Mouse (Mus musculus): ENCODE data around the gene Pan2. TPM values are rescaled to one million over a fixed set of nuclear protein-coding genes. Genes with fewer than 3 reads are reported as not detected.
"Not testable (repeated sequence)": the region's sequence is repeated elsewhere in the genome, so short reads cannot be mapped to it uniquely, and the experiment has no call there.

Pan2 gene
- polyA plus RNA-seq, 1 experiment from 2014 or later: 17.7 TPM

DNA sequence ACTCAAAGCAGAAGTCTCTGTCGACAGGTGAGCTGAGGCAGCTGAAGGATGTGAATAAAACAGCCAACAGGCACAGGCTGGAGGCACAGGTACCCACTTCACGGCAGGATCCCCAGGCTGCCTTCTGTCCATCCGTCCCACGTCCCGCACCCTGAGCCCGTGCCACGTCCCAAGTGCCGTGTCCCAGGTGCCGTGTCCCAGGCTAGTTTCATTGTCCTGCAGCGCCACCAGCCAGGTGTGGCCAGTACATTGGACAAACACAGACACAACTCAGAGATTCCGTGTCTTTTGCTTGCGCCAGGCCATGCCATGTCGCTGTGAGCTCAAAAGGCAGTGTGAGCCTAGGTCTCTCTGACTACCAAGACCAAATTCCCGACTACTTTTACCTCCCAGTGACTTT, 21.5 kb upstream of the Pan2 start:
- no peak overlapping the region for H3K9ac ChIP-seq
- ATAC-seq (ENCODE audit: low FRiP score): no peak
- WGBS: 93% methylated on average over 14 of the region's 14 CpGs
- no peak for DNase-seq (ENCODE audit: low spot score)
- peaks cover 88% of the 10 kb centered on the region for H3K36me3 ChIP-seq (replicated peaks; ENCODE audit: control insufficient read depth, insufficient read depth)
- H3K27me3 ChIP-seq (ENCODE audit: control insufficient read depth, insufficient read depth, low read length): no peaks in the 10 kb centered on the region
- no peaks in the 10 kb centered on the region for H3K9me3 ChIP-seq (ENCODE audit: control insufficient read depth, low read length)
- H3K4me1 ChIP-seq (replicated peaks; ENCODE audit: control insufficient read depth, insufficient read depth, low read length): no peaks in the 10 kb centered on the region
- no peak overlapping the region for H3K27ac ChIP-seq
- H3K4me2 ChIP-seq (replicated peaks): no peak overlapping the region
- H3K4me3 ChIP-seq (replicated peaks; ENCODE audit: low read length): no peak overlapping the region

GRCm38 (mm10) chr10:128282886-128283450, 20.2 kb upstream of the Pan2 start:
- no peaks in the 10 kb centered on the region for H3K9me3 ChIP-seq (ENCODE audit: control insufficient read depth, low read length)
- H3K4me3 ChIP-seq (replicated peaks; ENCODE audit: low read length): no peak overlapping the region
- H3K36me3 ChIP-seq (replicated peaks; ENCODE audit: control insufficient read depth, insufficient read depth): peaks cover 86% of the 10 kb centered on the region
- no peak overlapping the region for H3K27ac ChIP-seq
- no peaks in the 10 kb centered on the region for H3K27me3 ChIP-seq (ENCODE audit: control insufficient read depth, insufficient read depth, low read length)
- DNase-seq (ENCODE audit: low spot score) (no peak), ATAC-seq (ENCODE audit: low FRiP score) (no peak)
- no peak overlapping the region for H3K9ac ChIP-seq
- no peaks in the 10 kb centered on the region for H3K4me1 ChIP-seq (replicated peaks; ENCODE audit: control insufficient read depth, insufficient read depth, low read length)
- WGBS: 89% methylated on average over 20 of the region's 20 CpGs
- no peak overlapping the region for H3K4me2 ChIP-seq (replicated peaks)

DNA sequence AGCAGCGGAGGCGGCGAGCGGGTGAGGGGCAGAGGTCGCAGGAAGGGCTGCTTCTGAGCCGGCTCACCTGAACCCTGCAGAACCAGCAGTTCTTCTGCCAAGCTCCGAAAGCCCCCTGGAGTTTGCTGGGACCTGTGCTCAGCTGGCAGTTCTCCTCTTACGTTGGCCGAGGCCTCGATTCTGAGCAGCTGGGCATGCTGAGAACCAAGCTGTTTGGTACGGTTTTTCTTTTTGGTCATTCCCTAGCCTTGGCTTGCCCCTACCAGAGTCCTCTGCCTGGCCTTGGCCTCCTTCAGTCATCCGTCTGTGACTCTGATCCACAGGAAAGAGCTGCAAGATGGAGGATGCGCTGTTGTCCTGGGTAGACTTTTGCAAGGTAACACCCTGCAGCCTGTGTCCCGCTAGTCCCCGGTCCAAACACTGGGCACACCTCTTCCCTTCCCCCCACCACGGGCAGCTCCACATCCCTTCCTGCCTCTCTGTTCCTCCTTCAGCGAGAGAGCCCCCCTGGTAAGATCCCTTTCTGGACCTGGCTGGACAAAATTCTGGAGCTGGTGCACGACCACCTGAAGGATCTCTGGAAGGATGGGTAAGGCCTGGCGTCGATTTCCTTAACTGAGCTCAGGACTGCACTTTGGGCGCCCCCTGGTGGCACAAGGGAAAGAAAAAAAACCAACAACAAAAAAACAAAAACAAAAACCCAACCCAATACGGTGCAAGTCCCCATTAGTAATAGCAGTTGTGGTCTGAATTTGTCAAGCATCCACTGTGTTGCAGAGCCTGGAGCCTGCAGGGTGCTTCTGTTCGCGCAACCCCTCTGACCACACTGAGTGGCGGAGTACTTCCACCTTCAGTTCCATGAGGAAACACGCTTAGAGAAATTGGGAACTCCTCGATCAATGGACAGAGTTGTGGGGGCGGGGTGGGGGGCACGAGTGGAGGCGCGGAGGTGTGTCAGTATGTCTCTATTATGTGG, 19.2 kb upstream of the Pan2 start:
- peak; percentile 83 for DNase-seq (ENCODE audit: low spot score)
- no peaks in the 10 kb centered on the region for H3K9me3 ChIP-seq (ENCODE audit: control insufficient read depth, low read length)
- no peak overlapping the region for H3K4me2 ChIP-seq (replicated peaks)
- no peak overlapping the region for H3K27ac ChIP-seq
- H3K4me3 ChIP-seq (replicated peaks; ENCODE audit: low read length): no peak overlapping the region
- no peaks in the 10 kb centered on the region for H3K27me3 ChIP-seq (ENCODE audit: control insufficient read depth, insufficient read depth, low read length)
- H3K4me1 ChIP-seq (replicated peaks; ENCODE audit: control insufficient read depth, insufficient read depth, low read length): no peaks in the 10 kb centered on the region
- WGBS: 63% methylated on average over 31 of the region's 31 CpGs
- no peak overlapping the region for H3K9ac ChIP-seq
- no peak for ATAC-seq (ENCODE audit: low FRiP score)
- H3K36me3 ChIP-seq (replicated peaks; ENCODE audit: control insufficient read depth, insufficient read depth): peaks cover 88% of the 10 kb centered on the region

GRCm38 (mm10) chr10:128290594-128290993, 12.5 kb upstream of the Pan2 start:
- not testable (repeated sequence) for H3K27ac ChIP-seq; H3K4me3 ChIP-seq (replicated peaks; ENCODE audit: low read length); H3K9me3 ChIP-seq (ENCODE audit: control insufficient read depth, low read length); H3K4me2 ChIP-seq (replicated peaks); ATAC-seq (ENCODE audit: low FRiP score); DNase-seq (ENCODE audit: low spot score); H3K4me1 ChIP-seq (replicated peaks; ENCODE audit: control insufficient read depth, insufficient read depth, low read length); H3K27me3 ChIP-seq (ENCODE audit: control insufficient read depth, insufficient read depth, low read length); H3K9ac ChIP-seq
- H3K36me3 ChIP-seq (replicated peaks; ENCODE audit: control insufficient read depth, insufficient read depth): peaks cover 56% of the 10 kb centered on the region
- 73% methylated on average over 1 of the region's 1 CpGs for WGBS

DNA sequence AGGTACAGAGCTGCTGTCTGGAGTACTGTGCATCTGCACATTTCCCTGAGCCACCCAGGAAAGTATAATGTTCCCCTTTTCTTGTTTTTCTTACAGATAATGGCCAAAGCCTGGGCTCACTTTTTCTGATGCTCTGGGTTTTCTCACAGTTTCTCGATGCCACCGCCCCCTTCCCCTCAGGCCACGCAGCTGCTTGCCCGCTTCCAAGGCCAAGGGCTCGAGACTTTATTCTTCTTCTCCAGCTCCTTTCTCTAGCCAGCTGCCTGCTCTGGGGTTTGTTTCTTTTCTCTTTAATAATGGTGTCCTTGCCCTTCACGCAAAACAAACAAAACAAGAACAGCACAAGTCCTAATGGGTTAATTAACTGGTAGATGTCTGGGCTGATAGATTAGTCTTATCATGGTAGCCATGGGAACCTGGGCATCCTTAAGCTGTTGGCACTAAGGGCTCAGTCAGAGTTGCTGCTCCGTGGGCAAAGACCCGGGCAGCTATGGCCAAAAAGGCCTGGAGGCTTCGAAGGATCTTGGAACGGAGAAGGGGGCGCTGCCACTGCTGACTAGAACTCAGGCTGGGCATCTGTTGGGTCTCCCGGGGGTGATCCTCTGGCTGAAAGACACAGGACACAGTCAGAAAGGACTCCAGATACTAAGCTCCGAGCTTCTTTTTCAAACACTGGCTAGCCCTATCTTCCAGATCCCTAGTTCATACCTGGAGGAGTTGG, 6.6 kb upstream of the Pan2 start:
- Histone ChIP-seq H3K27me3 (ENCODE audit: control insufficient read depth, insufficient read depth, low read length) (no peaks in the 10 kb centered on the region), H3K4me3 (replicated peaks; ENCODE audit: low read length) (no peak overlapping the region), H3K4me1 (replicated peaks; ENCODE audit: control insufficient read depth, insufficient read depth, low read length) (no peaks in the 10 kb centered on the region), H3K4me2 (replicated peaks) (no peak overlapping the region), H3K36me3 (replicated peaks; ENCODE audit: control insufficient read depth, insufficient read depth) (peaks cover 16% of the 10 kb centered on the region), H3K9ac (no peak overlapping the region), H3K27ac (no peak overlapping the region), H3K9me3 (ENCODE audit: control insufficient read depth, low read length) (no peaks in the 10 kb centered on the region)
- no peak for ATAC-seq (ENCODE audit: low FRiP score)
- 70% methylated on average over 13 of the region's 13 CpGs for WGBS
- no peak for DNase-seq (ENCODE audit: low spot score)

DNA sequence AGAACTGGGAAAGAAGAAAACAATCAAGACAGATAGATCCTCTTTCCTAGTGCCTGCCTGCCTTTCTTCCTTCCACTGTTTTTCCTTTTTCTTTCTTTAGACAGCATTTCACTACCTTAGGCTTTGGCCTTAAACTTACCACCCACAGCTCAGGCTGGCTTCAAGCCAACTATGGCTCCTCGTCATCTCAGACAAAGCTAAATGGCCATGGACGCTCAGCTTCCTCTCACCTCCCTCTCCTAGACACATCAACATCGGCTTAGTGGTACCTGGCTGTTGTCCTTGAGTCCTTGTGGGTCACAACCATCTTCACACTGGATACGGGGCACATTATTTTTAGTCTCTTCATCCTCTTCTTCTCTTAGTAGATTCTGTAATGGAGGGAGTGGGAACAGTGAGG, 5.9 kb upstream of the Pan2 start:
- no peak overlapping the region for H3K4me2 ChIP-seq (replicated peaks)
- 0 out of 2 replicates have a peak overlapping the region, but pooled peaks have one; percentile 24 for H3K27ac ChIP-seq
- H3K27me3 ChIP-seq (ENCODE audit: control insufficient read depth, insufficient read depth, low read length): no peaks in the 10 kb centered on the region
- ATAC-seq (ENCODE audit: low FRiP score) (no peak), DNase-seq (ENCODE audit: low spot score) (no peak)
- H3K4me1 ChIP-seq (replicated peaks; ENCODE audit: control insufficient read depth, insufficient read depth, low read length): 0 out of 2 replicates have a peak, but pooled peaks cover 2% of the 10 kb centered on the region
- H3K9ac ChIP-seq: no peak overlapping the region
- H3K9me3 ChIP-seq (ENCODE audit: control insufficient read depth, low read length): no peaks in the 10 kb centered on the region
- WGBS: 72% methylated on average over 4 of the region's 4 CpGs
- H3K4me3 ChIP-seq (replicated peaks; ENCODE audit: low read length): no peak overlapping the region
- peaks cover 9% of the 10 kb centered on the region for H3K36me3 ChIP-seq (replicated peaks; ENCODE audit: control insufficient read depth, insufficient read depth)

DNA sequence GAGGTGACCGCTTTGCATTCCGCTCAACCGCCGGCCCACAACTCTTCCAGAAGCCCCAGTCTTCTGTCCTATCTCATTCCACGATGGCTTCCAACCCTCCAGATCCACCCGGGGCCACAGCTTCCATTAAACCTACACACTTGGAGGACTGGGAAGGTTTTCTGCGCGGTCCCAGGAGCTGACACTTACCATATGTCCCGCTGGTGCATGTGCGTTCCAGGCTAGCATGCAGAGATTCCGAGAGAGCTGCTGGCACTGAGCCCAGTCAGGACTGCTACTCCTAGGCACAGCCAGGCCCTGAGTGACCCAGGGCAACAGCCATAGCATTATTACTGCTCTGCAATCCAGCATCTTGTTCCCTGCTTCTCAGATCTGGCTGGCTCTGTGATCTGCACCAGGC, 5.5 kb upstream of the Pan2 start:
- ATAC-seq (ENCODE audit: low FRiP score) (no peak), DNase-seq (ENCODE audit: low spot score) (no peak)
- peaks cover 5% of the 10 kb centered on the region; the same call in 1 of the 2 replicates for H3K36me3 ChIP-seq (replicated peaks; ENCODE audit: control insufficient read depth, insufficient read depth)
- H3K4me1 ChIP-seq (replicated peaks; ENCODE audit: control insufficient read depth, insufficient read depth, low read length): 0 out of 2 replicates have a peak, but pooled peaks cover 5% of the 10 kb centered on the region
- no peak overlapping the region for H3K4me3 ChIP-seq (replicated peaks; ENCODE audit: low read length)
- H3K27me3 ChIP-seq (ENCODE audit: control insufficient read depth, insufficient read depth, low read length): no peaks in the 10 kb centered on the region
- H3K4me2 ChIP-seq (replicated peaks): no peak overlapping the region
- H3K9ac ChIP-seq: no peak overlapping the region
- 0 out of 2 replicates have a peak overlapping the region, but pooled peaks have one; percentile 24 for H3K27ac ChIP-seq
- WGBS: 72% methylated on average over 11 of the region's 11 CpGs
- no peaks in the 10 kb centered on the region for H3K9me3 ChIP-seq (ENCODE audit: control insufficient read depth, low read length)

- H3K9me3 ChIP-seq (ENCODE audit: control insufficient read depth, low read length): no peaks in the 10 kb centered on the region
- no peak overlapping the region for H3K4me3 ChIP-seq (replicated peaks; ENCODE audit: low read length)
- H3K9ac ChIP-seq: no peak overlapping the region
- no peaks in the 10 kb centered on the region for H3K36me3 ChIP-seq (replicated peaks; ENCODE audit: control insufficient read depth, insufficient read depth)
- 79% methylated on average over 6 of the region's 6 CpGs for WGBS
- ATAC-seq (ENCODE audit: low FRiP score) (no peak), DNase-seq (ENCODE audit: low spot score) (no peak)
- H3K4me1 ChIP-seq (replicated peaks; ENCODE audit: control insufficient read depth, insufficient read depth, low read length): 0 out of 2 replicates have a peak, but pooled peaks cover 5% of the 10 kb centered on the region
- H3K27me3 ChIP-seq (ENCODE audit: control insufficient read depth, insufficient read depth, low read length): no peaks in the 10 kb centered on the region
- no peak overlapping the region for H3K4me2 ChIP-seq (replicated peaks)
- H3K27ac ChIP-seq: no peak overlapping the region
Measured at GRCm38 (mm10) chr10:128298243-128298642, 4.9 kb upstream of the Pan2 start.

DNA sequence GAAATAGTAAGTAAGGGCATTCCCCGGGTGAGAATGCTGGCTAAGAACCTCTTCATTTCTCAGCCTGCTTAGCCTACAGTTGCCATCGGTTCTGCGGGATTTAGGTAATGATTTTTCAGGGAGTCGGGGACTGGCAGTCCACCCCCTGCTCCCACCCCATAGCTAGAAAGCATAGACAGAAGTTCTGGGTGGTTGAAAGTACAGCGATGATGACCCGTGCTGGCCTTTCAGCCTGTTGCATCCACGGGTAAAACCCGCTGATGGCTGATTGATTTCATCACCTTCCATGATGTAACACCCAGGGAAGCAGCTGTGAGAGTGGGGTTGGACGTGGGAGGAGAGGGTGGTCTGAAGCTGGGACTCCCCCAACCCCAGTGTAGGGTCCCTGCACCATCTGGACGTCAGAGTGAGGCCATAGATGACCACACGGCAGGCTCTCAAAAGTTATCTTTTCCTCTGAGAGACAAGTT, 4.4 kb upstream of the Pan2 start, which contains the start of gene Il23a:
Il23a (minus strand) TSS at position 51 of the 470 bp plus-strand sequence.
- Histone ChIP-seq H3K4me3 (replicated peaks; ENCODE audit: low read length) (no peak within 1 kb of the TSS), H3K9ac (no peak within 1 kb of the TSS), H3K4me2 (replicated peaks) (no peak within 1 kb of the TSS), H3K27ac (0 out of 2 replicates have a peak within 1 kb of the TSS, but pooled peaks have one; percentile 24), H3K4me1 (replicated peaks; ENCODE audit: control insufficient read depth, insufficient read depth, low read length) (peaks cover 7% of the 10 kb centered on the region), H3K9me3 (ENCODE audit: control insufficient read depth, low read length) (no peaks in the 10 kb centered on the region), H3K27me3 (ENCODE audit: control insufficient read depth, insufficient read depth, low read length) (no peaks in the 10 kb centered on the region), H3K36me3 (replicated peaks; ENCODE audit: control insufficient read depth, insufficient read depth) (no peaks in the 10 kb centered on the region)
- 82% methylated on average over 11 of the region's 11 CpGs for WGBS
- no peak for ATAC-seq (ENCODE audit: low FRiP score)
- DNase-seq (ENCODE audit: low spot score): no peak
